Mouse (Mus musculus): ENCODE results near the gene Oas3. TPM values are rescaled to one million over a fixed set of nuclear protein-coding genes. Genes with fewer than 3 reads are reported as not detected.
"Not testable (repeated sequence)": the region's sequence is repeated elsewhere in the genome, so short reads cannot be mapped to it uniquely, and the experiment has no call there.

Oas3 gene
- 0.22 and 0.40 TPM in 2 replicates for polyA plus RNA-seq (2015; fragmentation: Nextera tagmentation; extraction: Ambion mirVana)

DNA sequence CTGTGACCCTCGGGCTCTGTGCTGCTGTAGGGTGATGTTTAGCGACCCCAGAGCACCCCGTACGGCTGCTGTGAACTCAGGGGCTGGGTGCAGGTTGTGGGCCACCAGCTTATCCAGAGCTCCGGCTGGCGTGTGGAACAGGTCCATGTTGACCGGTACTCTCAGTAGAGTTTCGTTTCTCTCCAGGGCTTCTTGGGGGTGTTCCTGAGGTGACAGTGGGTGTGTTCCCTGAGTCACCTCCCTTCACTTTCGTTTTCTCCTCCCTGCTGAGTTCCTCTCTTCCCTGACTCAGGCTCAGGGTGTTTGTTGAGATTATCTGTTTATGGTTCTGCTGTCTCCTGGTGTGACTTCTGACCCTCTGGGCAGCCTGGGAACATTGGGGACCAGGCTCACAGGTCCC is at the start of gene Oas3:
Oas3 (minus strand) TSS at position 184 of the 400 bp plus-strand sequence.
- no peaks in the 10 kb centered on the region for H3K36me3 ChIP-seq
- no peak within 1 kb of the TSS for H3K27ac ChIP-seq (replicated peaks)
- no peaks in the 10 kb centered on the region for H3K27me3 ChIP-seq
- no peaks in the 10 kb centered on the region for H3K9me3 ChIP-seq
- no peak for ATAC-seq (replicated peaks)
- no peaks in the 10 kb centered on the region for H3K4me1 ChIP-seq
- WGBS: 81% methylated on average over 9 of the region's 9 CpGs
- H3K9ac ChIP-seq (replicated peaks): no peak within 1 kb of the TSS
- H3K4me2 ChIP-seq (replicated peaks): no peak within 1 kb of the TSS
- H3K4me3 ChIP-seq: no peak within 1 kb of the TSS

DNA sequence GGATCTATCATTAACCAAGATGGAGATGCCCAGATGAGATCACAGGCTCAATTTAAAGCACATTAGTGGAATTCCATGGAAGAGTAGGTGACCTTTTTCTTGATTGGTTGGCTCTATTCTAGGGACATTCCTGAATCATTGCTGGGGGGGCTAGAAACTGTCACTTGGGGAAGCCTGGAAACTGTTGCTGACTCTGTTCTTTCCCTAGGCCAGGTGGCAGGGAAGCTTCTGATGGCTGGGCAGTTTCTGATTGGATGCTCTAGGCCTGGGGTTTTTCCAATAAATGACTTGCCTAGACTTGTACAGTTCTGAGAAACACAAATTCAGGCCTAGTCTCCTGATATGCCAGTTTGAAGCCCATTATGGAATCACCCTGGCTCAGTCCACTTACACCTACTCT is 41.5 kb upstream of the Oas3 start:
- no peak overlapping the region for H3K27ac ChIP-seq (replicated peaks)
- no peak for ATAC-seq (replicated peaks)

DNA sequence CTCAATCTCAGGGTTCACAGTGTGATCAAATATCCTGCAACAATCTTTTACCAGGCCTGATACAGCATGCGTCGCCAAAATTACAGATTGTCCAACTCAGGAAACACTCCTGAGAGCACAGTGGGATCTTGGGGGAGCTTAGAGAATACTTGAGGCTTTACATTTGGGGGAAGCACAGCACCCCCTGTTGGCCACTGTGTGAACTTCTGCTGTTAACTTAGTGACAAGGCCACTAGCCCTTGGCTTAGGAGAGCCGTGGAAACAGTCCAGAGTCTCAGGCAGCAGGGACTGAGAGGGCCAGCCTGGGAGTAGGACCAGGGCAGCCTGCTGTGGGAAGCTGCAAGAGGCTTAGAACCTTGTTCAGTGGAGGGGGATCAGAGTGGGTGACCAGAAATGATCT is 38.5 kb upstream of the Oas3 start:
- Histone ChIP-seq H3K9ac (replicated peaks) (no peak overlapping the region), H3K27ac (replicated peaks) (no peak overlapping the region), H3K9me3 (0 out of 2 replicates have a peak, but pooled peaks cover 6% of the 10 kb centered on the region), H3K4me3 (no peak overlapping the region), H3K27me3 (no peaks in the 10 kb centered on the region), H3K4me1 (peaks cover 9% of the 10 kb centered on the region), H3K4me2 (replicated peaks) (no peak overlapping the region), H3K36me3 (no peaks in the 10 kb centered on the region)
- no peak for ATAC-seq (replicated peaks)
- 73% methylated on average over 3 of the region's 3 CpGs for WGBS

More for the DNA sequence above, 41.5 kb upstream of the Oas3 start:
- Histone ChIP-seq H3K4me2 (replicated peaks) (no peak overlapping the region), H3K9ac (replicated peaks) (no peak overlapping the region), H3K4me3 (no peak overlapping the region), H3K27me3 (no peaks in the 10 kb centered on the region), H3K4me1 (no peaks in the 10 kb centered on the region), H3K36me3 (no peaks in the 10 kb centered on the region), H3K9me3 (0 out of 2 replicates have a peak, but pooled peaks cover 6% of the 10 kb centered on the region)

DNA sequence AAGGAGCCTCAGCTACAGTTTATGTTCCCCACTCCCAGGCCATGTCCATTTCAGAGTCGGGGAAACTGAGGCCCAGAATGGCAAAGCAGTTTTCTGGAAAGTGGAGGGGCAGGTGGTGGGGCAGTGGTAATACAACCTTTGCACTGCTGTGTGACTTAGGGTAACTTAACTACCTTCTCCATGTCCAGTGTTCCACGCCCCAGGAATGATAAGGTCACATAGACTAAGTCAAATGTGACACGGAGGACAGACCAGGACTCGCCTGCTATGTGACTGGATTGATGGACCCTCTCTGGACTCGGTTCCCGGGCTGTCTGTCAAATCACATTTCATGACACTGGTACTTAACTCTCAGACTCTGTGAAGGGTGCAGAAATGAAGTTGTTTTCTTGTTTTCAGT is 35.6 kb upstream of the Oas3 start:
- Histone ChIP-seq H3K4me3 (peak overlapping the region; percentile 36; the same call in 1 of the 2 replicates), H3K27ac (replicated peaks) (no peak overlapping the region), H3K36me3 (no peaks in the 10 kb centered on the region), H3K4me1 (peaks cover 9% of the 10 kb centered on the region), H3K4me2 (replicated peaks) (peak overlapping the region; percentile 42; the same call in 1 of the 2 replicates), H3K9me3 (no peaks in the 10 kb centered on the region), H3K27me3 (no peaks in the 10 kb centered on the region), H3K9ac (replicated peaks) (no peak overlapping the region)
- no peak for ATAC-seq (replicated peaks)
- WGBS: 87% methylated on average over 6 of the region's 6 CpGs

- peak; percentile 84 for ATAC-seq (replicated peaks)
- Histone ChIP-seq H3K4me2 (replicated peaks) (peak within 1 kb of the TSS; percentile 42), H3K27ac (replicated peaks) (peak within 1 kb of the TSS; percentile 62), H3K9ac (replicated peaks) (peak within 1 kb of the TSS; percentile 29), H3K36me3 (no peaks in the 10 kb centered on the region), H3K4me1 (peaks cover 9% of the 10 kb centered on the region), H3K9me3 (no peaks in the 10 kb centered on the region), H3K27me3 (no peaks in the 10 kb centered on the region), H3K4me3 (peak within 1 kb of the TSS; percentile 36)
- WGBS: 7% methylated on average over 18 of the region's 18 CpGs
Observed at GRCm38 (mm10) chr5:120811951-120812819, 34.7 kb upstream of the Oas3 start, which contains the start of gene Oas1c. Gene Oas1c, minus strand, starts transcription at chr5:120812514.

DNA sequence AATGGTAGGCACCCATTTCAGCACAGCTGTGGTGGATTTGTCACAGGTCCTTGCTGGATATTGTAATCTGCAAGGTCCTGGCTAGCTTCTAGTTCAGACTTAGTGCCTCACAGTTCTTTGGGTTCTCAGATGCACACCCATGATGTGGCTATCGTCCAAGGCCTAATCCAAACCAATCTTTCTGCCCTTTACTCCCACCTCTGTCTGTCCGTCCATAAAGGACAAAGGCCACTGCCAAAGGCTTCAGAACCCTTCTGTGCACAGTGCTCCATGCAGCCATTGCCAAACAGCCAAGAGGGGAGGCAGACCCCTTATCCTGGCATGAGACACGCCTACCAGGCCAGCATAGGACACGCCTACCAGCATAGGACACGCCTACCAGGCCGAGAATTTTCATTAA is 31.7 kb upstream of the Oas3 start:
- no peak for ATAC-seq (replicated peaks)
- H3K27ac ChIP-seq (replicated peaks): no peak overlapping the region
- WGBS: 35% methylated on average over 6 of the region's 6 CpGs
- no peak overlapping the region for H3K4me2 ChIP-seq (replicated peaks)
- no peak overlapping the region for H3K4me3 ChIP-seq
- no peak overlapping the region for H3K9ac ChIP-seq (replicated peaks)
- H3K36me3 ChIP-seq: no peaks in the 10 kb centered on the region
- H3K9me3 ChIP-seq: no peaks in the 10 kb centered on the region
- H3K4me1 ChIP-seq: peaks cover 9% of the 10 kb centered on the region
- H3K27me3 ChIP-seq: no peaks in the 10 kb centered on the region

DNA sequence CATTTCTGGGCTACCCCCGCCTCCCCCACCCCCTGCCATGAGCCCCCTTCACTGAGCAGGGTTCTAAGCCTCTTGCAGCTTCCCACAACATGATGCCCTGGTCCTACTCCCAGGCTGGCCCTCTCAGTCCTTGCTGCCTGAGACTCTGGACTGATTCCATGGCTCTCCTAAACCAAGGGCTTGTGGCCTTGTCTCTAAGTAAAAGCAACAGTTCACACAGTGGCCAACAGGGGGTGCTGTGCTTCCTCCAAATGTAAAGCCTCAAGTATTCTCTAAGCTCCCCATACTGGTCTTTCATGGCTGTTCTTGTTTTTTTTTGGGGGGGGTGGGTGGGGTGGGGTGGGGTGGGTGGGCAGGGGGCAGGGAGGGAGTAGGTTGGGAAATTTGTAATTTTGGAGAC is 29.0 kb upstream of the Oas3 start:
- 87% methylated on average over 1 of the region's 1 CpGs for WGBS
- H3K4me2 ChIP-seq (replicated peaks): no peak overlapping the region
- H3K9me3 ChIP-seq: no peaks in the 10 kb centered on the region
- no peaks in the 10 kb centered on the region for H3K27me3 ChIP-seq
- no peaks in the 10 kb centered on the region for H3K4me1 ChIP-seq
- H3K9ac ChIP-seq (replicated peaks): no peak overlapping the region
- ATAC-seq (replicated peaks): no peak
- no peaks in the 10 kb centered on the region for H3K36me3 ChIP-seq
- no peak overlapping the region for H3K4me3 ChIP-seq
- no peak overlapping the region for H3K27ac ChIP-seq (replicated peaks)

- no peak for ATAC-seq (replicated peaks)
- no peaks in the 10 kb centered on the region for H3K9me3 ChIP-seq
- no peaks in the 10 kb centered on the region for H3K36me3 ChIP-seq
- no peak overlapping the region for H3K4me3 ChIP-seq
- no peaks in the 10 kb centered on the region for H3K27me3 ChIP-seq
- H3K4me2 ChIP-seq (replicated peaks): no peak overlapping the region
- WGBS: 80% methylated on average over 2 of the region's 2 CpGs
- H3K4me1 ChIP-seq: no peaks in the 10 kb centered on the region
- H3K9ac ChIP-seq (replicated peaks): no peak overlapping the region
- no peak overlapping the region for H3K27ac ChIP-seq (replicated peaks)
Observed at GRCm38 (mm10) chr5:120803596-120803995, 26.1 kb upstream of the Oas3 start.

DNA sequence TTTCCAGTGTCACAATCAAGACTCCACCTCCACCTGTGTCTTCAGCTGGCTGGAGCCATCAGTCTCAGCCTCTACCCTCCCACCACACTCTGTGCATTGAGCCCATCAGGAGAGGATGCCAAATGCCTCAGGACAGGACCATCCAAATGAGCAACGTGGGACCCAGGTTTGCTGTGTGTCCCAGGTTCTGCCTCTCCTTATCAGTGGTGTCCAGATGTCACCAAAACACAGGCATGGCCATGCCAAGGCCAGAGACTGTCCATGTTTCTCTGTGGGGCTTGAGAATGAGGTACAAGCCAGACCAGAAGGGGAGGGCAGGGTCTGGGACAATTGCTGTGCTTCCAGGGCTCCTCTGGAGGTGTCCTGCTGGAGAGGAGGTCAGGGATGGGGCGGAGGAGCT is 21.5 kb upstream of the Oas3 start:
- H3K27me3 ChIP-seq; H3K27ac ChIP-seq (replicated peaks); H3K36me3 ChIP-seq; H3K4me1 ChIP-seq; H3K9ac ChIP-seq (replicated peaks); H3K4me3 ChIP-seq; H3K4me2 ChIP-seq (replicated peaks); H3K9me3 ChIP-seq; ATAC-seq (replicated peaks): not testable (repeated sequence)
- 76% methylated on average over 2 of the region's 2 CpGs for WGBS

DNA sequence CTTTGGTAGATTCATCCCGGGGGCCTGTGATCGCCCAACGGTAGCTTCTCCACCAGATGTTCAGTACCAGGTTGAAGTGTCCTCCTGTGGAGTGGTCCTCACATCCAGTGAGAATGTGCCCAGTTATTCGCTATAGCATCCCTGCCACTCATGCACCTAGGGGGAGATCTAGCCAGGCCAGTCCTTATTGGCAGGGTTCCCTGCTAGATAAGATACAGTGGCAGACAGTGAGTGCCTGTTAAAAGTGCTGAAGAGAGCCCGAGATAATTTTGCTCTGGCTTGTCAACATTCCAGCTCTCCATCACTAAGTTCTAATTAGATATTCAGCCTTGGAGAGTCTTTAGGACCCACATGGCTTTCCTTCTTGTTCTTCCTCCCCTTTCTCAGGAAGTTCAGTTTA is 20.7 kb upstream of the Oas3 start:
- H3K36me3 ChIP-seq; ATAC-seq (replicated peaks); H3K27ac ChIP-seq (replicated peaks); H3K9me3 ChIP-seq; H3K4me1 ChIP-seq; H3K9ac ChIP-seq (replicated peaks); H3K4me2 ChIP-seq (replicated peaks); H3K4me3 ChIP-seq; H3K27me3 ChIP-seq: not testable (repeated sequence)
- 69% methylated on average over 5 of the region's 5 CpGs for WGBS

DNA sequence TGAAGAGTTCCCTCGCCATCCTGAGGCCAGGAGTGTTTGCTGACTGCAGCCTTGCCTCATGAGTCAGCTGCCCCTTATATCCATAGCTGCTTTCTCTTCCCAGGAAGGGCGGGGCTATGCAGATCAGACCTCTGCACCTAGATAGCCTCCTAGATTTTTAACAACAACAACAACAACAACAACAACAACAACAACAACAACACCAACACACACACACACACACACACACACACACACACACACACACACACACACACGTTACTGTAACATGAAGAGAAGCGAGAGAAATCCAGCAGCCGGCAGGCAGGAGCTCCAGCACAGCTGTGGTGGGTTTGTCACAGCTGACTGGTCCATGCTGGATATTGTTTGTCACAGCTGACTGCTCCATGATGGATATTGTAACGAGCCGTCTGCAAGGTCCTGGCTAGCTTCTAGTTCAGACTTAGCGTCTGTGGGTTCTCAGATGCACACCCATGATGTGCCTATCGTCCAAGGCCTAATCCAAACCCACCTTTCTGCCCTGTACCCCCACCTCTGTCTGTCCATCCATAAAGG is 18.1 kb upstream of the Oas3 start, which contains the start of gene Oas1e:
Oas1e (minus strand) TSS at position 51 of the 555 bp plus-strand sequence.
- H3K36me3 ChIP-seq; H3K27me3 ChIP-seq; ATAC-seq (replicated peaks); H3K9ac ChIP-seq (replicated peaks); H3K4me2 ChIP-seq (replicated peaks); H3K9me3 ChIP-seq; H3K4me3 ChIP-seq; H3K4me1 ChIP-seq; H3K27ac ChIP-seq (replicated peaks): not testable (repeated sequence)
- 58% methylated on average over 9 of the region's 9 CpGs for WGBS

- no peak for ATAC-seq (replicated peaks)
- Histone ChIP-seq H3K4me3 (no peak overlapping the region), H3K9ac (replicated peaks) (no peak overlapping the region), H3K4me2 (replicated peaks) (no peak overlapping the region), H3K4me1 (no peaks in the 10 kb centered on the region), H3K36me3 (no peaks in the 10 kb centered on the region), H3K9me3 (no peaks in the 10 kb centered on the region), H3K27ac (replicated peaks) (no peak overlapping the region), H3K27me3 (no peaks in the 10 kb centered on the region)
- WGBS: 18% methylated on average over 2 of the region's 2 CpGs
Observed at GRCm38 (mm10) chr5:120793043-120793442, 15.6 kb upstream of the Oas3 start.

Data from forebrain, embryonic 15.5 days (tissue).